Mouse (Mus musculus): ENCODE measurements at regions not wholly inside any gene's neighbourhood (a gene's known extent, or its start where the extent isn't known, plus 50 kb on each side); places are given as distances from the start of the nearest gene placed in this dataset.

- TF ChIP-seq CTCF (IDR thresholded peaks at IDR 0.05; ENCODE audit: low read depth) = no peak
- no peak for TF ChIP-seq EP300 (optimal IDR thresholded peaks at IDR 0.05)
Observed at GRCm38 (mm10) chr5:116934151-116934550, 181.8 kb downstream of the Suds3 start.
